Mouse (Mus musculus) adrenal gland, postnatal 14 days (tissue): ENCODE measurements at regions not wholly inside any gene's neighbourhood (a gene's known extent, or its start where the extent isn't known, plus 50 kb on each side); places are given as distances from the start of the nearest gene placed in this dataset.

ENCODE experiments used
- DNase-seq: peaks from one replicate; pipeline ENCODE4 v3.0.0; 2021; ENCODE audit warnings: mixed read lengths

- peak; percentile 68 for DNase-seq
Observed at GRCm38 (mm10) chr15:61503436-61503835, 580.6 kb upstream of the A1bg start.

GRCm38 (mm10) chr15:61489731-61490130, 566.9 kb upstream of the A1bg start:
- DNase-seq = no peak

- DNase-seq = peak; percentile 42
Observed at GRCm38 (mm10) chr15:61481861-61482260, 559.0 kb upstream of the A1bg start.

- DNase-seq = no peak
Observed at GRCm38 (mm10) chr15:61473900-61474299, 551.1 kb upstream of the A1bg start.

- no peak for DNase-seq
Observed at GRCm38 (mm10) chr15:61455042-61455441, 532.2 kb upstream of the A1bg start.

- DNase-seq = no peak
Observed at GRCm38 (mm10) chr15:61454350-61454671, 531.5 kb upstream of the A1bg start.

GRCm38 (mm10) chr15:61453656-61454349, 531.0 kb upstream of the A1bg start:
- no peak for DNase-seq

- DNase-seq = no peak
Observed at GRCm38 (mm10) chr15:61450217-61450616, 527.4 kb upstream of the A1bg start.

- DNase-seq = no peak
Observed at GRCm38 (mm10) chr15:61448482-61448881, 525.7 kb upstream of the A1bg start.

- no peak for DNase-seq
Observed at GRCm38 (mm10) chr15:61446053-61446840, 523.4 kb upstream of the A1bg start.

- DNase-seq = no peak
Observed at GRCm38 (mm10) chr15:61441734-61442398, 519.1 kb upstream of the A1bg start.

GRCm38 (mm10) chr15:61441012-61441411, 518.2 kb upstream of the A1bg start:
- no peak for DNase-seq

- DNase-seq = peak; percentile 21
Observed at GRCm38 (mm10) chr15:61440284-61440683, 517.5 kb upstream of the A1bg start.

- DNase-seq = no peak
Observed at GRCm38 (mm10) chr15:61439623-61440170, 516.9 kb upstream of the A1bg start.

- DNase-seq = no peak
Observed at GRCm38 (mm10) chr15:61428818-61429415, 506.1 kb upstream of the A1bg start.

- no peak for DNase-seq
Observed at GRCm38 (mm10) chr15:61422989-61423388, 500.2 kb upstream of the A1bg start.

GRCm38 (mm10) chr15:61417506-61417905, 494.7 kb upstream of the A1bg start:
- DNase-seq = peak; percentile 22

- no peak for DNase-seq
Observed at GRCm38 (mm10) chr15:61416841-61417240, 494.0 kb upstream of the A1bg start.

GRCm38 (mm10) chr15:61415626-61416025, 492.8 kb upstream of the A1bg start:
- peak; percentile 8 for DNase-seq

GRCm38 (mm10) chr15:61411821-61412220, 489.0 kb upstream of the A1bg start:
- no peak for DNase-seq

GRCm38 (mm10) chr15:61410789-61411188, 488.0 kb upstream of the A1bg start:
- no peak for DNase-seq

GRCm38 (mm10) chr15:61408621-61409020, 485.8 kb upstream of the A1bg start:
- no peak for DNase-seq

- DNase-seq = peak; percentile 8
Observed at GRCm38 (mm10) chr15:61400720-61401119, 477.9 kb upstream of the A1bg start.
